Mouse (Mus musculus): ENCODE measurements at regions not wholly inside any gene's neighbourhood (a gene's known extent, or its start where the extent isn't known, plus 50 kb on each side); places are given as distances from the start of the nearest gene placed in this dataset.

DNA sequence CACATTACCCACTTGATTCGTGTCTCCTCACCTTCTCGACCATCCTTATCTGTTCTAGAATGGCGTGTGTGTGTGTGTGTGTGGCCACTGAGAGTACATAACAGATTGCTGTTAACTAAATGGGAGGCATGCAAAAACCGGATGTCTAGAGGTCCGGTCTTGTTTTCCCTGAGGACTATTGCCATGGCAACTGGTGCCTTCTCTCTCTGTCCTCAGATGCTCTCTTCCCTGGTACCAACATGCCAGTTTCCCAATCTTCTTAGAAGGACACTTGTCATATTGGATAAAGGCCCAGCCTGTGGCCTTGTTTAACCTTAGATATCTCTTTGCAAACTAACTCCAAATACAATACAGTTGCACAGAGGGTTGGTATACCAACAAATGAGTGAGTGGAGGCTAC is 125.9 kb downstream of the Irs2 start:
- Histone ChIP-seq H3K9me3 (replicated peaks; ENCODE audit: control insufficient read depth, low read length) (no peaks in the 10 kb centered on the region), H3K4me3 (ENCODE audit: low read depth, low read length) (no peak overlapping the region), H3K27me3 (ENCODE audit: control insufficient read depth, insufficient read depth, low read depth, low read length) (no peaks in the 10 kb centered on the region), H3K36me3 (ENCODE audit: control insufficient read depth, insufficient read depth) (no peaks in the 10 kb centered on the region), H3K4me2 (ENCODE audit: low read depth, low read length) (no peak overlapping the region), H3K9ac (ENCODE audit: low read depth, low read length) (no peak overlapping the region), H3K4me1 (ENCODE audit: control insufficient read depth, low read depth, low read length) (no peaks in the 10 kb centered on the region), H3K27ac (ENCODE audit: low read length) (no peak overlapping the region)
- ATAC-seq (ENCODE audit: low read depth), result no peak
- WGBS (ENCODE audit: insufficient replicate concordance), result 50% methylated on average over 5 of the region's 5 CpGs

DNA sequence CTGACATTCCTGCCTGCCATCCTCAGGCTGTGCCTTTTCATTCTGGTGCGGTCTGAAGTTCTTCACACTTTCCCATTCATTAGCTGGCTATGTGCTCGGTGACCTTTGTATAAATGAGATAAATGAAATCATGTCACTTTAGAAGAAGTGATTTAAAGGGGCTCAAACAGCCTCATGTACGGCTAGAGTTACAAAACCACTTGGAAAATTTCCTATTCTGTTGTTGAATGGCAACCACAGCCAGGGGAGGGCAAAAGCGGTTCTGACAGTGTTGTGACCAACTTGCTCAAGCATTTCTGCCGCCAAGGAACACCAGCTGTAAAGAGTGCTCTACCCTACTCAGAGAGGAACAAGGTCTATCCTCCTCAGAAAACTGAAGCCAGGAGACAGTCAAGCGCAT is 128.4 kb downstream of the Irs2 start:
- no peak for ATAC-seq (ENCODE audit: low read depth)
- Histone ChIP-seq H3K27me3 (ENCODE audit: control insufficient read depth, insufficient read depth, low read depth, low read length) (no peaks in the 10 kb centered on the region), H3K4me2 (ENCODE audit: low read depth, low read length) (no peak overlapping the region), H3K4me1 (ENCODE audit: control insufficient read depth, low read depth, low read length) (no peaks in the 10 kb centered on the region), H3K27ac (ENCODE audit: low read length) (peak overlapping the region; percentile 71), H3K4me3 (ENCODE audit: low read depth, low read length) (no peak overlapping the region), H3K36me3 (ENCODE audit: control insufficient read depth, insufficient read depth) (no peaks in the 10 kb centered on the region), H3K9me3 (replicated peaks; ENCODE audit: control insufficient read depth, low read length) (no peaks in the 10 kb centered on the region), H3K9ac (ENCODE audit: low read depth, low read length) (no peak overlapping the region)
- 56% methylated on average over 6 of the region's 6 CpGs for WGBS (ENCODE audit: insufficient replicate concordance)

DNA sequence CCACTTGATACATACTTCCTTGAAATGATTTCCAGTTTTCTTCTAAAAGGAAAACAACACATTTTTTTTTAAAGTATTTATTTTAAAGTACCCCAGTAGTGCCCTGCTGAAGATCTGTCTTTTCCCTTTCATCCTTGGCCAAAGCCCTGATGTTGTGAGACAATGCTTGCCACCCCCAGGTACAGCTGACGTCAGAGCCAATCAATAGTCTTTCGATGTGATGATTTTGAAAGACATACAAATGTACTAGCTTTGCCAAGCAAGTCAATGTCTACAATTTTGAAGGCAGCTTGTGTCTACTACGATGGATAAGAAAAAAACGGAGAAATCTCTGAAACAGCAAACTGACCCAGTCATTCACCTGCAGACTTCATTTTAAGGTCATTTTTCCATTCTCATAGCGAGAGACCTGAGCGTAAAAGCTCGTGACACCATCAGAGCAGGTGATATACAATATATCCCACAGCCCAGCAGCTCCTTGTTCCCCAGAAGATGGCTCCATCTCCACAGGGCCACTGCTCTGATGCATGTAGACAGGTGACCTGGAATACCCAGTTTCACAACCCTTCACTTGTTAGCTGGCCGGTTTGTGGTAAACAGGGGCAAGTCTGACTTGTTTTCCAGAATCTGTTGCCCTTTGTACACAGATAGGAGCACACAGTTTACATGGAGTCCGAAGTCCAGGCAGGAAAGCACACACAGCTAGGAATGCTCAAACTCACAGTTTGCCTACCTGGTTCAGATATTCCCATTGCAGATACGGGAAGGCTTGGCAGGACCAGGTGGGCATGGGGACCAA is 129.0 kb downstream of the Irs2 start:
- ATAC-seq (ENCODE audit: low read depth), result peak; percentile 90
- 60% methylated on average over 10 of the region's 10 CpGs for WGBS (ENCODE audit: insufficient replicate concordance)
- Histone ChIP-seq H3K4me2 (ENCODE audit: low read depth, low read length) (no peak overlapping the region), H3K9ac (ENCODE audit: low read depth, low read length) (no peak overlapping the region), H3K4me1 (ENCODE audit: control insufficient read depth, low read depth, low read length) (no peaks in the 10 kb centered on the region), H3K36me3 (ENCODE audit: control insufficient read depth, insufficient read depth) (no peaks in the 10 kb centered on the region), H3K27me3 (ENCODE audit: control insufficient read depth, insufficient read depth, low read depth, low read length) (no peaks in the 10 kb centered on the region), H3K27ac (ENCODE audit: low read length) (peak overlapping the region; percentile 71), H3K9me3 (replicated peaks; ENCODE audit: control insufficient read depth, low read length) (no peaks in the 10 kb centered on the region), H3K4me3 (ENCODE audit: low read depth, low read length) (no peak overlapping the region)

DNA sequence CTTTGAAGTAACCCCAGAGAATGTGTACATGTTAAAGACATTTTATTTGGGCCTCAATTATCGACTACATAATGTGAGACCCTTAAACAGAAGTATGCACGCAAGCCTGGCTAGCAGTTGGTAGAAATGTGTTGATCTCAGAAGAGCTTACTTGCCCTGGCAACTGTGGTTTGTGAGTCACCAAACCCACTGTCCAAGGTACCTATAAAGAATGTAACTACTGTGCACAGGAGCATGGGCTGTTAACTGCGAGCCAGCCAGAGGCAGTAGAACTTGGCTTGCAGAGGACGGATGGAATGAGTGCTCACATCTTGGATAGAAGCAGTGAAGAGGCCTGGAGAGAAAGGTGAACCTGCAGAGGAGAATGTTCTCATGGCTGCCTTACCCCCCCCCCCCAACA is 129.9 kb downstream of the Irs2 start:
- Histone ChIP-seq H3K9ac (ENCODE audit: low read depth, low read length) (no peak overlapping the region), H3K36me3 (ENCODE audit: control insufficient read depth, insufficient read depth) (no peaks in the 10 kb centered on the region), H3K27ac (ENCODE audit: low read length) (peak overlapping the region; percentile 45; the same call in 1 of the 2 replicates), H3K9me3 (replicated peaks; ENCODE audit: control insufficient read depth, low read length) (no peaks in the 10 kb centered on the region), H3K4me2 (ENCODE audit: low read depth, low read length) (no peak overlapping the region), H3K4me1 (ENCODE audit: control insufficient read depth, low read depth, low read length) (no peaks in the 10 kb centered on the region), H3K27me3 (ENCODE audit: control insufficient read depth, insufficient read depth, low read depth, low read length) (no peaks in the 10 kb centered on the region), H3K4me3 (ENCODE audit: low read depth, low read length) (no peak overlapping the region)
- WGBS (ENCODE audit: insufficient replicate concordance), result 63% methylated on average over 4 of the region's 4 CpGs
- ATAC-seq (ENCODE audit: low read depth), result no peak

DNA sequence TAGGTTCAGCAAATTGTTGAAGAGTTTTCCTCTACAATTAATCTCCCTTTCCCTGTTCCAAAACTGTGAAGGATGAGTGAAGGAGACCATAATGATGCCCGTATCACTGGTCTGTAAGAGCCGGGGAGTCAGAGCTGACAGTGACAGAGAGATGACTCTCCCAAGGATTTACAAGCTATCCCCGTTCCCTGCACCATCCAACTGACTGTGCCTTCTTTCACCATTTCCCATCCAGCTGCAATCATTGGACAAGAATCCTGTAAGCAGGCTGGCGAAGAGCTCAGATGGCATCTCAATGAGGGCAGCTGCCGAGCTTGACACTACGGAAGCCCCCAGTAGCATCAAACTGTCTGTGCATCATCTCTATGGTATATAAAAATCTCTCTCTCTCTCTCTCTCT is 133.1 kb downstream of the Irs2 start:
- WGBS (ENCODE audit: insufficient replicate concordance), result 69% methylated on average over 6 of the region's 6 CpGs
- ATAC-seq (ENCODE audit: low read depth), result no peak
- H3K9ac ChIP-seq (ENCODE audit: low read depth, low read length), result no peak overlapping the region

DNA sequence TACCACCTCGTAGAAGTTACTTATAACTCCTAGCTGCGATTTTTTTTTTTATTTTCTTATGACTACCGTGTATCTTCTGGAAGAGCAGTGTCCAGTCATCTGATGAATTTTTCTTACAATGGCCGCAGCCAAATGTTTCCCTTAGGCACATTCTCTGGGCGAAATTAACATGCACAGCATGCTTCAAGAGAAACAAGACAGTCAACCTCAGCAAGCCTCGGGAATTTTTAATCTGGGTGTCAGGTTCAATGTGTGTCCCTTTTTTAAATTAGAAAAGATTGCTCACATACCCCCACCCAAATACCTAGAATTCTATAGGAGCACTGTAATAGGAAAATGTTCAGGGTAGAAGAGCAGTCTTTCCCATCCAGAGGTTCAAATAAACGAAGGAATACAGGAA is 136.8 kb downstream of the Irs2 start:
- 53% methylated on average over 7 of the region's 7 CpGs for WGBS (ENCODE audit: insufficient replicate concordance)
- Histone ChIP-seq H3K4me1 (ENCODE audit: control insufficient read depth, low read depth, low read length) (no peaks in the 10 kb centered on the region), H3K4me2 (ENCODE audit: low read depth, low read length) (no peak overlapping the region), H3K4me3 (ENCODE audit: low read depth, low read length) (no peak overlapping the region), H3K9ac (ENCODE audit: low read depth, low read length) (no peak overlapping the region), H3K27ac (ENCODE audit: low read length) (no peak overlapping the region), H3K36me3 (ENCODE audit: control insufficient read depth, insufficient read depth) (no peaks in the 10 kb centered on the region), H3K27me3 (ENCODE audit: control insufficient read depth, insufficient read depth, low read depth, low read length) (no peaks in the 10 kb centered on the region; the same call in 1 of the 2 replicates), H3K9me3 (replicated peaks; ENCODE audit: control insufficient read depth, low read length) (no peaks in the 10 kb centered on the region)
- ATAC-seq (ENCODE audit: low read depth), result no peak

More for the DNA sequence above, 133.1 kb downstream of the Irs2 start:
- no peak overlapping the region for H3K4me3 ChIP-seq (ENCODE audit: low read depth, low read length)
- H3K4me2 ChIP-seq (ENCODE audit: low read depth, low read length), result no peak overlapping the region
- no peaks in the 10 kb centered on the region for H3K27me3 ChIP-seq (ENCODE audit: control insufficient read depth, insufficient read depth, low read depth, low read length)
- no peaks in the 10 kb centered on the region for H3K4me1 ChIP-seq (ENCODE audit: control insufficient read depth, low read depth, low read length)
- H3K27ac ChIP-seq (ENCODE audit: low read length), result no peak overlapping the region
- H3K9me3 ChIP-seq (replicated peaks; ENCODE audit: control insufficient read depth, low read length), result no peaks in the 10 kb centered on the region
- H3K36me3 ChIP-seq (ENCODE audit: control insufficient read depth, insufficient read depth), result no peaks in the 10 kb centered on the region

DNA sequence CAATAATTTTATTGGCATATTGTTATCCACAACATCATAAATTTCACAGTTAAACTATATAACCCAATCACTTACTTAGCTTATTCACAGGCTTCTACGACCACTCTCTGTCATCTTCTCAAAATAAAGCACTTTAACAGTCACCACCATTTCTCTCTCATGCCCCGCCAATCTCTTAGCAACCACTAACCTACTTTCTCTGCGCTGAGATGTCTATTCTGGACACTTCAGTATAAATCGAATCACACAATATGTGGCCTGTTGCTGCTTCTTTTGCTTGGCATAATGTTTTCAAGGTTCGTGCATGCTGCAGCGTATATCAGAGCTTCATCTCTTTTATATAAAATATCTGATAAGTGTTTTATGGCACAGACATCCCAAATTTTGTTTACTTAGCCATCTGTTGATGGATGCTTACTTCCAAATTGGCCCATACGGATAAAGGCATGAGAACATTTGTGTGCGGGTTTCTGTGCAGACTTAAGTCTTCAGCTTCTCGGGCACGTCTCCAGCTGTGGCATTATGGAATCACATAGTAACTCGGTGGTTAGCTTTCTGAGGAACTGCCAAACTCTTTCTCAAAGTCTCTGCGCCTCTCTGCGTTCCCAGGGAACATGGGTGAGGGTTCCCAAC is 137.7 kb downstream of the Irs2 start:
- Histone ChIP-seq H3K9ac (ENCODE audit: low read depth, low read length) (no peak overlapping the region), H3K27me3 (ENCODE audit: control insufficient read depth, insufficient read depth, low read depth, low read length) (no peaks in the 10 kb centered on the region; the same call in 1 of the 2 replicates), H3K27ac (ENCODE audit: low read length) (no peak overlapping the region), H3K36me3 (ENCODE audit: control insufficient read depth, insufficient read depth) (no peaks in the 10 kb centered on the region), H3K4me3 (ENCODE audit: low read depth, low read length) (no peak overlapping the region), H3K4me2 (ENCODE audit: low read depth, low read length) (no peak overlapping the region), H3K9me3 (replicated peaks; ENCODE audit: control insufficient read depth, low read length) (no peaks in the 10 kb centered on the region), H3K4me1 (ENCODE audit: control insufficient read depth, low read depth, low read length) (no peaks in the 10 kb centered on the region)
- ATAC-seq (ENCODE audit: low read depth), result no peak
- 66% methylated on average over 13 of the region's 13 CpGs for WGBS (ENCODE audit: insufficient replicate concordance)

DNA sequence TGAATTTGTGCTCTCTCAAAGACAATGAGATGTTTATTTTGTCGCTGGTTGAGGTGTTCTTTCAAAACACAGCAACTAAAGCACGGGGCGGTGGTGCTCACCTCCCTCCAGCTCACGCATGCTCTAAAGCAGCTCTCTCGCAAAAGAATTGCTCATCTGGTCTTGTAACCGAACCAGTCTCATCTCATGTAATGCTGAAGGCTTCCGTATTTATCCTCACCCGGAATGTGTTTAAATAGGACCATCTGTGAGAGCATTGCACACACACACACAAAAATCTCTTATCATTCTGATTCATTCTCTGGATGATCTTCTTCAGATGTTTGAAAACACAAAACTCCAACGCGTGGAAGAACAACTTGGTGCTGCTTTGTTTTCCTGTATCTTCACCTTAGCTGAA is 138.4 kb downstream of the Irs2 start:
- Histone ChIP-seq H3K9ac (ENCODE audit: low read depth, low read length) (no peak overlapping the region), H3K4me2 (ENCODE audit: low read depth, low read length) (no peak overlapping the region), H3K4me3 (ENCODE audit: low read depth, low read length) (no peak overlapping the region), H3K4me1 (ENCODE audit: control insufficient read depth, low read depth, low read length) (no peaks in the 10 kb centered on the region), H3K9me3 (replicated peaks; ENCODE audit: control insufficient read depth, low read length) (no peaks in the 10 kb centered on the region), H3K36me3 (ENCODE audit: control insufficient read depth, insufficient read depth) (no peaks in the 10 kb centered on the region), H3K27me3 (ENCODE audit: control insufficient read depth, insufficient read depth, low read depth, low read length) (no peaks in the 10 kb centered on the region; the same call in 1 of the 2 replicates), H3K27ac (ENCODE audit: low read length) (no peak overlapping the region)
- WGBS (ENCODE audit: insufficient replicate concordance), result 70% methylated on average over 10 of the region's 10 CpGs
- ATAC-seq (ENCODE audit: low read depth), result no peak

DNA sequence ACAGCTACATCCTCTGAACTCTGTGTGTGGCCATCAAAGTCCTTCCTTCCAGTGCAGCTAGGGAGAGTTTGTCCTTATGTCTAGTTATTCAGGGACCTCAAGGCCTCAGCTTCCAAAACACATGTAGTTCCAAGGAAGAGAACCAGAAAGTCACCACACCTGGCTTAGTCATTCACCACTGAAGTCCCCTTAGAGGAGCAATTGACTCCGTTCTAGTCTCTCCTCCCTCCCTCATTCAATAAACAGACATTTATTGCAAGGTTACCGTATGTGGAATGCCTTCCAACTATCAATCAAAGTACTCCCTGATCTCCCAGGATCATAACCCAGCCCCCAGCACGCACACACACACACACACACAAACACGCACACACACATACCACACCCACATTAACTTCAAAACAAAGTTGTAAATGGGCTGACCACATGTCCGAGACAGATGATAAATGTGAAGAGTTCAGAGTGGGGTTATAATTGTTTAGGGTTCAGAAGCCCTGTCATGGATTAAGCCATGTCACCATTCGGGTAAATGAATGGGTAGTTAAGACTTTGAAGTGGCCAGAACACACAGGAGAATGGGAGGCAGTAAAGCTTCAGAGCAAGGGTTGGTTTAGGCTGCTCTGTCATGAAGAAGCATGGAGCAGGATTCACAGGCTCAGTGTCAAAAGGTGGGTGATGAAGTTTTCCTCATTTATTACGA is 141.4 kb downstream of the Irs2 start:
- ATAC-seq (ENCODE audit: low read depth), result no peak
- no peaks in the 10 kb centered on the region for H3K36me3 ChIP-seq (ENCODE audit: control insufficient read depth, insufficient read depth)
- H3K4me2 ChIP-seq (ENCODE audit: low read depth, low read length), result no peak overlapping the region
- peak overlapping the region; percentile 78 for H3K27ac ChIP-seq (ENCODE audit: low read length)
- 23% methylated on average over 7 of the region's 7 CpGs for WGBS (ENCODE audit: insufficient replicate concordance)
- H3K9me3 ChIP-seq (replicated peaks; ENCODE audit: control insufficient read depth, low read length), result no peaks in the 10 kb centered on the region
- H3K4me1 ChIP-seq (ENCODE audit: control insufficient read depth, low read depth, low read length), result no peaks in the 10 kb centered on the region
- no peak overlapping the region for H3K9ac ChIP-seq (ENCODE audit: low read depth, low read length)
- no peak overlapping the region for H3K4me3 ChIP-seq (ENCODE audit: low read depth, low read length)
- H3K27me3 ChIP-seq (ENCODE audit: control insufficient read depth, insufficient read depth, low read depth, low read length), result no peaks in the 10 kb centered on the region; the same call in 1 of the 2 replicates

All from liver, embryonic 16.5 days (tissue).